Mouse (Mus musculus) cerebellum, adult 2 months (tissue): ENCODE data around the gene Cox8c. TPM values are rescaled to one million over a fixed set of nuclear protein-coding genes. Genes with fewer than 3 reads are reported as not detected.

ENCODE experiments used
- DNase-seq, 2 experiments: peaks; one replicate each; pipeline ENCODE4 v3.0.0; 2021
- H3K27ac ChIP-seq: fragments of 200-500 bp; 2 replicates; pipeline ENCODE4 v1.5.1; 2012; ENCODE audit warnings: low read length, control low read depth, inconsistent platforms; ENCODE audit not compliant: insufficient read depth
- H3K27me3 ChIP-seq: fragments of 200-500 bp; 2 replicates; pipeline ENCODE4 v1.6.1; 2012; ENCODE audit warnings: inconsistent platforms, mild to moderate bottlenecking, low read length, moderate library complexity; ENCODE audit not compliant: control insufficient read depth, insufficient read depth
- H3K4me1 ChIP-seq: fragments of 200-500 bp; 2 replicates; pipeline ENCODE4 v1.6.1; 2011; ENCODE audit warnings: low read length; ENCODE audit not compliant: control insufficient read depth, insufficient read depth
- H3K4me3 ChIP-seq: fragments of 200-500 bp; replicated peaks from 2 replicates; pipeline ENCODE3; 2011; ENCODE audit warnings: mild to moderate bottlenecking, low read depth, low read length, control low read depth; ENCODE audit not compliant: insufficient read depth
- CTCF ChIP-seq: fragments of 200-500 bp; IDR thresholded peaks from 2 replicates; pipeline ENCODE4 v1.5.1; 2011; ENCODE audit warnings: low read depth, mild to moderate bottlenecking, control low read depth, low read length, moderate library complexity, borderline replicate concordance; ENCODE audit not compliant: insufficient read depth
- POLR2A ChIP-seq: fragments of 200-500 bp; IDR thresholded peaks from 2 replicates; pipeline ENCODE4 v1.6.1; 2011; ENCODE audit warnings: low read length, control low read depth, borderline replicate concordance; ENCODE audit not compliant: insufficient read depth
- WGBS: fragments of 180-500 bp; shearing (Covaris S2); methylation state at CpG from one replicate; pipeline ENCODE4 v1.1.7; 2018; 5-methylcytosine and 5-hydroxymethylcytosine counted together
- polyA plus RNA-seq: library from polyadenylated mRNA; depleted of rRNA; stranded (reverse); fragments of >200 nt; gene quantifications from 2 replicates; pipeline ENCODE4 v1.2.3, GENCODE M21; 2012

Cox8c gene
- polyA plus RNA-seq, 1 experiment, result not detected

GRCm38 (mm10) chr12:102885735-102886134 lies 13.4 kb upstream of the Cox8c start:
- peaks cover 3% of the 10 kb centered on the region; the same call in 1 of the 2 replicates for H3K4me1 ChIP-seq
- H3K27me3 ChIP-seq, result no peaks in the 10 kb centered on the region
- TF ChIP-seq CTCF, result peak; percentile 83
- no peak for TF ChIP-seq POLR2A
- peak; percentile 45 to 47 for DNase-seq
- no peak overlapping the region for H3K27ac ChIP-seq
- 15% methylated on average over 5 of the region's 5 CpGs for WGBS
- no peak overlapping the region for H3K4me3 ChIP-seq

GRCm38 (mm10) chr12:102887366-102887765 lies 11.8 kb upstream of the Cox8c start:
- DNase-seq, result no peak
- TF ChIP-seq CTCF (no peak), POLR2A (no peak)
- Histone ChIP-seq H3K4me3 (no peak overlapping the region), H3K4me1 (peaks cover 3% of the 10 kb centered on the region; the same call in 1 of the 2 replicates), H3K27ac (no peak overlapping the region), H3K27me3 (no peaks in the 10 kb centered on the region; the same call in 1 of the 2 replicates)
- 88% methylated on average over 10 of the region's 10 CpGs for WGBS

- DNase-seq, result no peak
- TF ChIP-seq POLR2A, result no peak
- TF ChIP-seq CTCF, result no peak
- H3K4me3 ChIP-seq, result no peak overlapping the region
- H3K27ac ChIP-seq, result no peak overlapping the region
- WGBS, result 87% methylated on average over 5 of the region's 5 CpGs
- H3K27me3 ChIP-seq, result no peaks in the 10 kb centered on the region; the same call in 1 of the 2 replicates
- H3K4me1 ChIP-seq, result peaks cover 3% of the 10 kb centered on the region; the same call in 1 of the 2 replicates
Measured at GRCm38 (mm10) chr12:102888568-102888967, 10.5 kb upstream of the Cox8c start.

GRCm38 (mm10) chr12:102908191-102908590 lies 9.1 kb downstream of the Cox8c start:
- Histone ChIP-seq H3K4me1 (peaks cover 12% of the 10 kb centered on the region; the same call in 1 of the 2 replicates), H3K4me3 (no peak overlapping the region), H3K27me3 (no peaks in the 10 kb centered on the region), H3K27ac (no peak overlapping the region)
- DNase-seq, result peak; percentile 87 to 94
- no peak for TF ChIP-seq POLR2A
- no peak for TF ChIP-seq CTCF
- WGBS, result 5% methylated on average over 3 of the region's 3 CpGs

- no peak for TF ChIP-seq POLR2A
- TF ChIP-seq CTCF, result no peak
- DNase-seq, result no peak
- H3K27ac ChIP-seq, result no peak overlapping the region
- 97% methylated on average over 2 of the region's 2 CpGs for WGBS
- H3K4me3 ChIP-seq, result no peak overlapping the region
- no peaks in the 10 kb centered on the region; the same call in 1 of the 2 replicates for H3K27me3 ChIP-seq
- no peaks in the 10 kb centered on the region for H3K4me1 ChIP-seq
Measured at GRCm38 (mm10) chr12:102916073-102916472, 17.0 kb downstream of the Cox8c start.

- DNase-seq, result no peak
- WGBS, result 86% methylated on average over 4 of the region's 4 CpGs
- no peak for TF ChIP-seq CTCF
- TF ChIP-seq POLR2A, result no peak
- Histone ChIP-seq H3K4me1 (no peaks in the 10 kb centered on the region), H3K27ac (no peak overlapping the region), H3K4me3 (no peak overlapping the region), H3K27me3 (no peaks in the 10 kb centered on the region)
Measured at GRCm38 (mm10) chr12:102929764-102930163, 30.6 kb downstream of the Cox8c start.

- no peaks in the 10 kb centered on the region for H3K27me3 ChIP-seq
- TF ChIP-seq CTCF (no peak), POLR2A (no peak)
- no peak overlapping the region for H3K4me3 ChIP-seq
- H3K4me1 ChIP-seq, result no peaks in the 10 kb centered on the region
- no peak overlapping the region for H3K27ac ChIP-seq
- 90% methylated on average over 1 of the region's 1 CpGs for WGBS
- DNase-seq, result no peak
Measured at GRCm38 (mm10) chr12:102930335-102930734, 31.2 kb downstream of the Cox8c start.

GRCm38 (mm10) chr12:102930789-102931188 lies 31.7 kb downstream of the Cox8c start:
- no peak overlapping the region for H3K4me3 ChIP-seq
- WGBS, result 92% methylated on average over 7 of the region's 7 CpGs
- H3K4me1 ChIP-seq, result no peaks in the 10 kb centered on the region
- no peak for DNase-seq
- no peak overlapping the region for H3K27ac ChIP-seq
- TF ChIP-seq POLR2A, result no peak
- H3K27me3 ChIP-seq, result no peaks in the 10 kb centered on the region
